Mouse (Mus musculus): ENCODE measurements around the gene Cd207.
"Not testable (repeated sequence)": the region's sequence is repeated elsewhere in the genome, so short reads cannot be mapped to it uniquely, and the experiment has no call there.

The Cd207 gene

GRCm38 (mm10) chr6:83696684-83697083 is 19.0 kb upstream of the Cd207 start:
- no peak for DNase-seq

- no peak for DNase-seq
Measured at GRCm38 (mm10) chr6:83695731-83696130, 18.1 kb upstream of the Cd207 start.

GRCm38 (mm10) chr6:83693835-83694234 is 16.2 kb upstream of the Cd207 start:
- peak; percentile 30 for DNase-seq

GRCm38 (mm10) chr6:83692962-83693361 is 15.3 kb upstream of the Cd207 start:
- no peak for DNase-seq

- no peak for DNase-seq
Measured at GRCm38 (mm10) chr6:83690936-83691335, 13.3 kb upstream of the Cd207 start.

GRCm38 (mm10) chr6:83690277-83690676 is 12.6 kb upstream of the Cd207 start:
- no peak for DNase-seq

GRCm38 (mm10) chr6:83689374-83689773 is 11.7 kb upstream of the Cd207 start:
- DNase-seq, result no peak

GRCm38 (mm10) chr6:83673395-83673794 is 4.3 kb downstream of the Cd207 start:
- DNase-seq, result peak; percentile 85

GRCm38 (mm10) chr6:83665009-83665408 is 12.6 kb downstream of the Cd207 start:
- no peak for DNase-seq

- no peak for DNase-seq
Measured at GRCm38 (mm10) chr6:83660821-83661220, 16.8 kb downstream of the Cd207 start.

- DNase-seq, result no peak
Measured at GRCm38 (mm10) chr6:83656087-83656486, 21.6 kb downstream of the Cd207 start, which contains the start of gene Clec4f. Clec4f (minus strand) TSS chr6:83656187.

GRCm38 (mm10) chr6:83646715-83647114 is 30.9 kb downstream of the Cd207 start:
- no peak for DNase-seq

- DNase-seq, result no peak
Measured at GRCm38 (mm10) chr6:83635329-83635728, 42.3 kb downstream of the Cd207 start.

GRCm38 (mm10) chr6:83634631-83635030 is 43.0 kb downstream of the Cd207 start:
- not testable (repeated sequence) for DNase-seq

- not testable (repeated sequence) for DNase-seq
Measured at GRCm38 (mm10) chr6:83634106-83634505, 43.6 kb downstream of the Cd207 start.

GRCm38 (mm10) chr6:83631815-83632214 is 45.8 kb downstream of the Cd207 start:
- DNase-seq, result no peak

- no peak for DNase-seq
Measured at GRCm38 (mm10) chr6:83626781-83627180, 50.9 kb downstream of the Cd207 start.

Data from right cerebral cortex, postnatal 14 days (tissue).